Mouse (Mus musculus) intestine, embryonic 16.5 days (tissue): ENCODE data around the gene Il25. TPM values are rescaled to one million over a fixed set of nuclear protein-coding genes. Genes with fewer than 3 reads are reported as not detected.

Experiments
- ATAC-seq: fragments of 200-750 bp; cut with Nextera tagmentation; 2 replicates; pipeline ENCODE4 v1.8.0; 2017; ENCODE audit warnings: moderate TSS enrichment, moderate library complexity
- H3K27ac ChIP-seq: fragments of 300-500 bp; sonication (generic); 2 replicates; pipeline ENCODE4 v1.5.1; 2014; ENCODE audit warnings: mild to moderate bottlenecking, low read length
- H3K27me3 ChIP-seq: fragments of 300-500 bp; sonication (generic); replicated peaks from 2 replicates; pipeline ENCODE4 v1.6.1; 2014; ENCODE audit warnings: low read length, control low read depth, mixed read lengths; ENCODE audit not compliant: control insufficient read depth, insufficient read depth
- H3K36me3 ChIP-seq: fragments of 300-500 bp; sonication (generic); 2 replicates; pipeline ENCODE4 v1.6.1; 2014; ENCODE audit warnings: low read length, control low read depth; ENCODE audit not compliant: control insufficient read depth, insufficient read depth
- H3K4me1 ChIP-seq: fragments of 300-500 bp; sonication (generic); 2 replicates; pipeline ENCODE4 v1.6.1; 2014; ENCODE audit warnings: low read length, control low read depth, mixed read lengths; ENCODE audit not compliant: control insufficient read depth, insufficient read depth
- H3K4me2 ChIP-seq: fragments of 300-500 bp; sonication (generic); 2 replicates; pipeline ENCODE4 v1.6.1; 2014; ENCODE audit warnings: low read depth, low read length, control low read depth
- H3K4me3 ChIP-seq: fragments of 300-500 bp; sonication (generic); 2 replicates; pipeline ENCODE4 v1.5.1; 2014; ENCODE audit warnings: mild to moderate bottlenecking, low read length
- H3K9ac ChIP-seq: fragments of 300-500 bp; sonication (generic); 2 replicates; pipeline ENCODE4 v1.6.1; 2014; ENCODE audit warnings: low read depth, low read length
- H3K9me3 ChIP-seq: fragments of 300-500 bp; sonication (generic); 2 replicates; pipeline ENCODE4 v1.6.1; 2016; ENCODE audit warnings: low read length, control low read depth; ENCODE audit not compliant: control insufficient read depth
- WGBS: fragments of 180-500 bp; shearing (Covaris S2); extraction: QIAGEN DNeasy Blood & Tissue Kit; methylation state at CpG from one replicate; pipeline ENCODE4 v1.1.7; 2014; 5-methylcytosine and 5-hydroxymethylcytosine counted together
- polyA plus RNA-seq: library from polyadenylated mRNA; unstranded; fragments of >200 nt; fragmentation: Nextera tagmentation; extraction: Ambion mirVana; gene quantifications from 2 replicates; pipeline ENCODE4 v1.2.1, GENCODE M21; 2015

Il25 gene
- polyA plus RNA-seq: 0.12 TPM in 1 of 2 replicates, not detected in the other

DNA sequence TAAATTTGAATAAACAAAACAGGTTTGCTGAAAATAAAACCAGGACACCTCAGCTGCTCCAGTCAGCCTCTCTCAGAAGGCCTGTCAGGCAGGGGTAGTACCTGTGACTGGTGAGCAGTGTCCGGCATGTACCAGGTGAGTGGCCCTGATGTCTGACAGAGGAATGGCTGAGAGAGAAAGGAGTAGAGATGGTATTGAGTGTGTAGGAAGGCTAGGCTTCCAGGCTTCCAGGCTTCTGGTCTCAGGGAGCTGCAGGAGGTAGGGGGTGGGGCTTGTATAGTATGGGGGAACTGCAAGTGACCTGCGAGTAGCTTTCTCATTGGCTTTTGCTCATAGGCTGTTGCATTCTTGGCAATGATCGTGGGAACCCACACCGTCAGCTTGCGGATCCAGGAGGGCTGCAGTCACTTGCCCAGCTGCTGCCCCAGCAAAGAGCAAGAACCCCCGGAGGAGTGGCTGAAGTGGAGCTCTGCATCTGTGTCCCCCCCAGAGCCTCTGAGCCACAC lies at the start of gene Il25:
Il25 (plus strand) TSS at position 51 of the 506 bp plus-strand sequence.
- H3K27ac ChIP-seq: no peak within 1 kb of the TSS
- H3K4me3 ChIP-seq: no peak within 1 kb of the TSS
- H3K27me3 ChIP-seq: no peaks in the 10 kb centered on the region
- H3K9me3 ChIP-seq: no peaks in the 10 kb centered on the region
- no peaks in the 10 kb centered on the region for H3K36me3 ChIP-seq
- no peak within 1 kb of the TSS for H3K4me2 ChIP-seq
- 36% methylated on average over 6 of the region's 6 CpGs for WGBS
- H3K9ac ChIP-seq: peak within 1 kb of the TSS; percentile 29; the same call in 1 of the 2 replicates
- ATAC-seq: no peak
- H3K4me1 ChIP-seq: peaks cover 14% of the 10 kb centered on the region

DNA sequence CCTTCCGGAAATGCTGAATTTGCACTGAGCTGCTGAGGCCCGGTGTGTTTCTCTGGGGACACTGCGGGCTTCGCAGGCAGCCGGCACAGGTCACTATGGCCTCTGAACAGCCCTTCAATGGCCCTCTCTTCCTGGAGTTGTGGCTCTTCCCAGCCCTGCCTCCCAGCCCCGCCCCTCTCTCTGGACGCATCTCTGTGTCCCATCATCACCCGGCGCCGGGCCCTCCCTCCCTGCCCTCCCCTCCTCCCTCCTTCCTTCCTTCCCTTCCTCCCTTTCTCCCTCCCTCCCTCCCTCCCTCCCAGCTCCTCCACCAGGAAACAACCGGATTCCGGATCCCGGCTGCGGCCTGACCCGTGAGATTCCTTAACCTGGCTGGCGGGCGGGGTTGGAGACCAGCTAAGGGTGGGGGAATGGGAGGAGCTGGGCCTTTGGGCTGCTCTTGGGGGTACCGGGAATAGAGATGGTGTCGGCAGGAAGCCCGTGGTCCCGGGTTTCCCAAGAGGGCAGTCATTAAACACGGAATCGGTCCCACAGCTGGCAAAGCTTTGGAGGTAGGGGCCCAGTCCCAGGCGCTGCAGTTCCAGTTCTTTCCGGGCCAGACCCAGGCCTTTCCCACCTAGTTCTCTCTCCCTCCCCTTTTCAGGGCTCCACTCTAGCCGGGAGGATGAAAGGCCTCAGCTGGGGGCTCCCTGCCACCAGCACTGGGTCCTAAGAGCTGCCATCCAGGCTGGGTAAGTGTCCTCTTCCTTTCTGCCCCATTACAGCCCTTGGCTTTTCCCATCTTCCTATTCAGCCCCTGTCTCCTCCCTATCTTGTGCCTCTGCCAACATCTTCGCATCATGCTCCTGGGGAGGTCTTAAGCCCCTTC lies 49.1 kb upstream of the Il25 start, which contains the start of the genes Bcl2l2 and Gm20521:
Bcl2l2 (plus strand) TSS at position 224 of the 868 bp plus-strand sequence.
Gm20521 (plus strand) TSS at position 288 of the 868 bp plus-strand sequence.
- Histone ChIP-seq H3K4me2 (peak within 1 kb of the TSS; percentile 77), H3K9me3 (no peaks in the 10 kb centered on the region), H3K27me3 (no peaks in the 10 kb centered on the region), H3K27ac (peak within 1 kb of the TSS; percentile 95), H3K36me3 (peaks cover 4% of the 10 kb centered on the region; the same call in 1 of the 2 replicates), H3K4me1 (peaks cover 21% of the 10 kb centered on the region), H3K4me3 (peak within 1 kb of the TSS; percentile 66), H3K9ac (peak within 1 kb of the TSS; percentile 84)
- peak; percentile 94 for ATAC-seq
- WGBS: under 1% methylated on average over 27 of the region's 27 CpGs

- H3K27ac ChIP-seq: peak overlapping the region; percentile 93
- peak overlapping the region; percentile 84 for H3K9ac ChIP-seq
- H3K4me1 ChIP-seq: peaks cover 21% of the 10 kb centered on the region
- H3K4me2 ChIP-seq: peak overlapping the region; percentile 77
- peak overlapping the region; percentile 66 for H3K4me3 ChIP-seq
- 13% methylated on average over 21 of the region's 21 CpGs for WGBS
- no peaks in the 10 kb centered on the region for H3K9me3 ChIP-seq
- H3K36me3 ChIP-seq: peaks cover 4% of the 10 kb centered on the region; the same call in 1 of the 2 replicates
- no peaks in the 10 kb centered on the region for H3K27me3 ChIP-seq
- peak; percentile 22; the same call in 1 of the 2 replicates for ATAC-seq
Observed at GRCm38 (mm10) chr14:54884022-54884712, 48.3 kb upstream of the Il25 start.

- H3K36me3 ChIP-seq: peaks cover 4% of the 10 kb centered on the region; the same call in 1 of the 2 replicates
- 82% methylated on average over 11 of the region's 11 CpGs for WGBS
- no peaks in the 10 kb centered on the region for H3K9me3 ChIP-seq
- ATAC-seq: no peak
- no peak overlapping the region for H3K27ac ChIP-seq
- peaks cover 21% of the 10 kb centered on the region for H3K4me1 ChIP-seq
- peak overlapping the region; percentile 66; the same call in 1 of the 2 replicates for H3K4me3 ChIP-seq
- no peaks in the 10 kb centered on the region for H3K27me3 ChIP-seq
- peak overlapping the region; percentile 77 for H3K4me2 ChIP-seq
- H3K9ac ChIP-seq: peak overlapping the region; percentile 45; the same call in 1 of the 2 replicates
Observed at GRCm38 (mm10) chr14:54885309-54885708, 47.2 kb upstream of the Il25 start.

- 95% methylated on average over 3 of the region's 3 CpGs for WGBS
- Histone ChIP-seq H3K4me2 (peak within 1 kb of the TSS; percentile 47), H3K27ac (peak within 1 kb of the TSS; percentile 75), H3K9me3 (no peaks in the 10 kb centered on the region), H3K36me3 (peaks cover 5% of the 10 kb centered on the region; the same call in 1 of the 2 replicates), H3K4me1 (peaks cover 9% of the 10 kb centered on the region; the same call in 1 of the 2 replicates), H3K4me3 (peak within 1 kb of the TSS; percentile 92), H3K9ac (peak within 1 kb of the TSS; percentile 58; the same call in 1 of the 2 replicates), H3K27me3 (no peaks in the 10 kb centered on the region)
- no peak for ATAC-seq
Observed at GRCm38 (mm10) chr14:54892200-54892599, 40.3 kb upstream of the Il25 start, which contains the start of gene Pabpn1. Gene Pabpn1, plus strand, starts transcription at chr14:54892500.

- Histone ChIP-seq H3K9ac (peak overlapping the region; percentile 99), H3K27ac (peak overlapping the region; percentile 96), H3K36me3 (peaks cover 11% of the 10 kb centered on the region; the same call in 1 of the 2 replicates), H3K4me3 (peak overlapping the region; percentile 92), H3K4me1 (peaks cover 9% of the 10 kb centered on the region; the same call in 1 of the 2 replicates), H3K27me3 (no peaks in the 10 kb centered on the region), H3K4me2 (peak overlapping the region; percentile 47), H3K9me3 (no peaks in the 10 kb centered on the region)
- WGBS: under 1% methylated on average over 38 of the region's 38 CpGs
- ATAC-seq: peak; percentile 99
Observed at GRCm38 (mm10) chr14:54893651-54894181, 38.8 kb upstream of the Il25 start.

GRCm38 (mm10) chr14:54894296-54895151 lies 38.0 kb upstream of the Il25 start:
- Histone ChIP-seq H3K9me3 (no peaks in the 10 kb centered on the region), H3K36me3 (peaks cover 11% of the 10 kb centered on the region; the same call in 1 of the 2 replicates), H3K27me3 (no peaks in the 10 kb centered on the region), H3K9ac (peak overlapping the region; percentile 99), H3K4me1 (peaks cover 9% of the 10 kb centered on the region; the same call in 1 of the 2 replicates), H3K27ac (peak overlapping the region; percentile 96), H3K4me3 (peak overlapping the region; percentile 92), H3K4me2 (peak overlapping the region; percentile 73)
- ATAC-seq: peak; percentile 71
- under 1% methylated on average over 51 of the region's 54 CpGs for whole genome bisulfite sequencing

GRCm38 (mm10) chr14:54897445-54897844 lies 35.0 kb upstream of the Il25 start:
- Histone ChIP-seq H3K4me1 (peaks cover 9% of the 10 kb centered on the region; the same call in 1 of the 2 replicates), H3K4me3 (no peak overlapping the region), H3K36me3 (peaks cover 11% of the 10 kb centered on the region; the same call in 1 of the 2 replicates), H3K27ac (no peak overlapping the region), H3K4me2 (no peak overlapping the region), H3K9me3 (no peaks in the 10 kb centered on the region), H3K9ac (no peak overlapping the region), H3K27me3 (no peaks in the 10 kb centered on the region)
- no peak for ATAC-seq
- WGBS: 51% methylated on average over 2 of the region's 2 CpGs
